Mouse (Mus musculus): ENCODE results near the gene C8b.

DNA sequence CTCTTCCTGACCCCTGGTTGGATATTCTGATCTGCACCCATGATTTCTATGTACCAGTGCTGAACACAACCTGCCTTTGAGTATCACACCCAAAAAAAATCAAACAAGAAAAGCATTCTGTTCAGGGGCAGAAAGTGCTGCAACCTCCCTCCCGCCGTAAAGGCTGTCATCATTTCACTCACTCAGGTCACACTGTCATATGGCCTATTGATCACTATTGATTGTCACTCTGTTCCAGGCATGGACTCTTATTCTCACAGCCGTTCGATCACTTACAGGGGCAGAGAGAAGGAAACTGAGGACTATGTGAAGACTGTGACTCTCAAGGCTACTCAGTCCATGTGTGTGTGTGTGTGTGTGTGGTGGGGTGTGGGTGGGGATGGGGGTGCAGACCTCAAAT, 2.1 kb downstream of the C8b start:
- TF ChIP-seq CTCF (IDR thresholded peaks at IDR 0.05; ENCODE audit: borderline replicate concordance, control insufficient read depth, extremely low read depth, insufficient read depth, low read length, poor library complexity) (no peak), POLR2A (IDR thresholded peaks at IDR 0.05; ENCODE audit: control insufficient read depth, extremely low read depth, insufficient read depth, low read length, poor library complexity) (no peak)

Data from thymus, adult 2 months (tissue).